Mouse (Mus musculus) bone marrow, adult 2 months (tissue): ENCODE measurements at regions not wholly inside any gene's neighbourhood (a gene's known extent, or its start where the extent isn't known, plus 50 kb on each side); places are given as distances from the start of the nearest gene placed in this dataset.

Experiments
- CTCF ChIP-seq: fragments of 200-500 bp; IDR thresholded peaks from 2 replicates; pipeline ENCODE4 v1.5.1; 2011; ENCODE audit warnings: low read length, control low read depth; ENCODE audit not compliant: control insufficient read depth, insufficient read depth
- POLR2A ChIP-seq: fragments of 200-500 bp; IDR thresholded peaks from 2 replicates; pipeline ENCODE4 v1.6.1; 2011; ENCODE audit warnings: low read depth, mild to moderate bottlenecking, control low read depth, low read length, borderline replicate concordance; ENCODE audit not compliant: control insufficient read depth

DNA sequence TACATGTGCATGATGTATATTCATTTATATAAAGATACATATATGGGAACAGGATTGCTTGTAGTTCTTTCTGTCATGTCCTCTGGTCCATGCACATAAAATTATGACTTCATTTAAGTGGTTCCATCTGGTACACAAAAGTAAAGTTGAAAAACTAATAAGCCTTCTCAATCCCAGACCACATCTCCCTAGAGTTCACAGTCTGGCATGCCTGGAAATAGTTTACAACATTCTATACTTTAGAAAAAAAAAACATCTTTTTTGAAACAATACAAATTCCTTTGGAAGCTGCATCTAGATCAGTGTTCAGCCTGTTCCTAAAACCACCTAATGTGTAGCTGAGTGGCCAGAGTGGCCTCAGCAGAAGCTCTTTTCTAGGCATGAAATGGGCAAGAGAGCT is 578.2 kb upstream of the Marcks start:
- TF ChIP-seq POLR2A (no peak), CTCF (no peak)
